In genomic region chr10:40551801-40552200, GRCm38 (mm10) we compare ENCODE assay signal across 32 mouse cellular contexts. TPM values are rescaled to one million over a fixed set of nuclear protein-coding genes. Genes with fewer than 3 reads are reported as not detected.
DNase-seq lines count a peak whose midpoint lies in the region; ATAC-seq and TF ChIP-seq lines count a peak whose summit lies in the region.
"Had no signal": no experiment of that assay in that cellular context is flagged by ENCODE, and none has a peak within 500 bp of the region (broad histone marks: within the 10 kb centered on the region; RNA-seq: fewer than 3 reads in every experiment).

No protein-coding gene starts in this region.

- H3K9ac ChIP-seq in intestine, embryonic 14.5 days (ENCODE audit: low read length): no peak overlapping the region
- no peak overlapping the region for H3K9ac ChIP-seq in intestine, postnatal 0 days (ENCODE audit: low read depth, low read length)
- H3K9ac ChIP-seq in lung, postnatal 0 days (replicated peaks; ENCODE audit: low read depth): no peak overlapping the region
- no peak overlapping the region for H3K9ac ChIP-seq in stomach, postnatal 0 days (ENCODE audit: low read length)
- H3K9ac ChIP-seq: embryonic facial prominence, embryonic 12.5 days; heart, embryonic 12.5 days; hindbrain, embryonic 15.5 days; liver, embryonic 14.5 days; midbrain, embryonic 12.5 days; neural tube, embryonic 13.5 days had no signal

- 0 out of 2 replicates have a peak overlapping the region, but pooled peaks have one; percentile 33 for H3K27ac ChIP-seq in intestine, embryonic 14.5 days (ENCODE audit: low read depth)
- H3K27ac ChIP-seq in intestine, postnatal 0 days (ENCODE audit: low read depth, low read length): no peak overlapping the region
- no peak overlapping the region for H3K27ac ChIP-seq in lung, postnatal 0 days (ENCODE audit: low read length)
- H3K27ac ChIP-seq in stomach, postnatal 0 days (replicated peaks): no peak overlapping the region
- H3K27ac ChIP-seq: embryonic facial prominence, embryonic 12.5 days; heart, adult 2 months; hindbrain, embryonic 15.5 days; liver, embryonic 14.5 days; midbrain, embryonic 12.5 days; neural tube, embryonic 13.5 days had no signal

- no peaks in the 10 kb centered on the region; the same call in 1 of the 2 replicates for H3K4me1 ChIP-seq in intestine, embryonic 14.5 days (replicated peaks; ENCODE audit: control insufficient read depth, insufficient read depth, low read length)
- no peaks in the 10 kb centered on the region; the same call in 1 of the 2 replicates for H3K4me1 ChIP-seq in intestine, postnatal 0 days (replicated peaks; ENCODE audit: control insufficient read depth, insufficient read depth, low read length)
- H3K4me1 ChIP-seq in lung, postnatal 0 days (ENCODE audit: insufficient read depth, low read depth, low read length): 0 out of 2 replicates have a peak, but pooled peaks cover 3% of the 10 kb centered on the region
- no peaks in the 10 kb centered on the region for H3K4me1 ChIP-seq in stomach, postnatal 0 days (replicated peaks; ENCODE audit: control insufficient read depth, insufficient read depth)
- H3K4me1 ChIP-seq: heart, embryonic 12.5 days; hindbrain, embryonic 15.5 days; megakaryocyte, embryonic 14.5 days; midbrain, embryonic 12.5 days; neural tube, embryonic 13.5 days had no signal

- WGBS in intestine, embryonic 14.5 days: 32% methylated on average over 2 of the region's 2 CpGs
- WGBS in intestine, postnatal 0 days: 25% methylated on average over 2 of the region's 2 CpGs
- 30% methylated on average over 2 of the region's 2 CpGs for WGBS in lung, postnatal 0 days
- 27% methylated on average over 2 of the region's 2 CpGs for WGBS in stomach, postnatal 0 days

- DNase-seq in intestine, embryonic 14.5 days (ENCODE audit: low spot score): no peak
- peak; percentile 37 for DNase-seq in lung, postnatal 0 days (ENCODE audit: low spot score)
- DNase-seq in lung, postnatal 4 days: no peak
- DNase-seq in fibroblast of lung, adult 2 months (ENCODE audit: low read depth): peak; percentile 54
- no peak for DNase-seq in stomach, postnatal 0 days (ENCODE audit: low spot score)
- no peak for DNase-seq in right cerebral cortex, adult 2 months (ENCODE audit: low spot score in 2 of 2)
- no peak for DNase-seq in spleen, adult 12 weeks (ENCODE audit: low spot score)
- DNase-seq: adrenal gland, adult 8-10 months; cerebellum, adult 9-10 months; cerebellum, postnatal 36 days; heart, adult 2 months; kidney, adult 9 months; kidney, postnatal 4 days; layer of hippocampus, postnatal 36 days; left cerebral cortex, postnatal 4 days; liver; lung, adult 2 months; thymus, adult 18-20 months; thymus, postnatal 36 days had no signal

- H3K9me3 ChIP-seq in intestine, embryonic 14.5 days (ENCODE audit: control insufficient read depth, low read length): no peaks in the 10 kb centered on the region
- H3K9me3 ChIP-seq in intestine, postnatal 0 days (ENCODE audit: control insufficient read depth): no peaks in the 10 kb centered on the region
- H3K9me3 ChIP-seq in lung, postnatal 0 days (ENCODE audit: low read length): no peaks in the 10 kb centered on the region
- no peaks in the 10 kb centered on the region for H3K9me3 ChIP-seq in stomach, postnatal 0 days (ENCODE audit: control insufficient read depth, low read length)
- H3K9me3 ChIP-seq: embryonic facial prominence, embryonic 12.5 days; heart, embryonic 12.5 days; hindbrain, embryonic 15.5 days; megakaryocyte, embryonic 14.5 days; midbrain, embryonic 12.5 days; neural tube, embryonic 13.5 days had no signal

- TF ChIP-seq CTCF in intestine, postnatal 0 days (IDR thresholded peaks at IDR 0.05; ENCODE audit: low read depth): no peak
- TF ChIP-seq CTCF in lung, postnatal 0 days (IDR thresholded peaks at IDR 0.05): no peak
- TF ChIP-seq CTCF in stomach, postnatal 0 days (IDR thresholded peaks at IDR 0.05; ENCODE audit: low read depth): no peak

- no peaks in the 10 kb centered on the region for H3K36me3 ChIP-seq in intestine, embryonic 14.5 days (ENCODE audit: control insufficient read depth, insufficient read depth, low read length)
- H3K36me3 ChIP-seq in intestine, postnatal 0 days (ENCODE audit: control insufficient read depth, insufficient read depth): no peaks in the 10 kb centered on the region
- no peaks in the 10 kb centered on the region for H3K36me3 ChIP-seq in lung, postnatal 0 days (ENCODE audit: insufficient read depth, low read length)
- H3K36me3 ChIP-seq in stomach, postnatal 0 days (ENCODE audit: control insufficient read depth, insufficient read depth, low read length): no peaks in the 10 kb centered on the region
- H3K36me3 ChIP-seq: embryonic facial prominence, embryonic 12.5 days; heart, embryonic 12.5 days; hindbrain, embryonic 15.5 days; midbrain, embryonic 12.5 days; neural tube, embryonic 13.5 days had no signal

- H3K4me3 ChIP-seq in intestine, embryonic 14.5 days (ENCODE audit: low read depth, low read length): no peak overlapping the region
- H3K4me3 ChIP-seq in intestine, postnatal 0 days (ENCODE audit: low read depth, low read length): no peak overlapping the region
- no peak overlapping the region for H3K4me3 ChIP-seq in lung, postnatal 0 days (ENCODE audit: low read depth, low read length)
- no peak overlapping the region for H3K4me3 ChIP-seq in stomach, postnatal 0 days (ENCODE audit: low read depth, low read length)
- H3K4me3 ChIP-seq: embryonic facial prominence, embryonic 12.5 days; heart, adult 2 months; heart, embryonic 12.5 days; hindbrain, embryonic 15.5 days; megakaryocyte, embryonic 14.5 days; midbrain, embryonic 12.5 days; neural tube, embryonic 13.5 days had no signal

- no peak overlapping the region for H3K4me2 ChIP-seq in intestine, embryonic 14.5 days (ENCODE audit: low read length)
- H3K4me2 ChIP-seq in intestine, postnatal 0 days (replicated peaks; ENCODE audit: low read depth): no peak overlapping the region
- no peak overlapping the region for H3K4me2 ChIP-seq in lung, postnatal 0 days (replicated peaks; ENCODE audit: low read depth, low read length)
- no peak overlapping the region for H3K4me2 ChIP-seq in stomach, postnatal 0 days (replicated peaks; ENCODE audit: low read depth)
- H3K4me2 ChIP-seq: embryonic facial prominence, embryonic 12.5 days; heart, embryonic 12.5 days; hindbrain, embryonic 15.5 days; midbrain, embryonic 12.5 days; neural tube, embryonic 13.5 days had no signal

- ATAC-seq in intestine, embryonic 14.5 days (replicated peaks; ENCODE audit: low FRiP score, low TSS enrichment, low read depth): no peak
- ATAC-seq in intestine, postnatal 0 days: no peak
- no peak for ATAC-seq in lung, postnatal 0 days
- peak; percentile 56; the same call in 1 of the 2 replicates for ATAC-seq in stomach, postnatal 0 days (ENCODE audit: low FRiP score, low TSS enrichment)
- ATAC-seq: activated CD4-positive, CD25-positive, alpha-beta regulatory T cell, adult 4 months; forebrain, embryonic 14.5 days; inflammation-experienced regulatory T-cells, adult 6 months had no signal

- no peak for TF ChIP-seq EP300 in lung, postnatal 0 days (IDR thresholded peaks at IDR 0.05)
- no peak for TF ChIP-seq EP300 in stomach, postnatal 0 days (optimal IDR thresholded peaks at IDR 0.05)

- H3K27me3 ChIP-seq in intestine, embryonic 14.5 days (replicated peaks; ENCODE audit: control insufficient read depth, insufficient read depth, low read length): no peaks in the 10 kb centered on the region
- no peaks in the 10 kb centered on the region for H3K27me3 ChIP-seq in intestine, postnatal 0 days (replicated peaks; ENCODE audit: control insufficient read depth, insufficient read depth, low read length)
- H3K27me3 ChIP-seq in lung, postnatal 0 days (replicated peaks; ENCODE audit: insufficient read depth, low read length): no peaks in the 10 kb centered on the region
- H3K27me3 ChIP-seq in stomach, postnatal 0 days (ENCODE audit: control insufficient read depth, insufficient read depth, low read length): no peaks in the 10 kb centered on the region
- H3K27me3 ChIP-seq: embryonic facial prominence, embryonic 12.5 days; heart, embryonic 12.5 days; hindbrain, embryonic 15.5 days; midbrain, embryonic 12.5 days; neural tube, embryonic 13.5 days had no signal

RNA-seq across cellular contexts. Expression of gene Slc22a16, which starts 18.3 kb away (rescaled TPM):
- polyA plus RNA-seq in intestine, embryonic 14.5 days (2014; fragmentation: Nextera tagmentation; extraction: Ambion mirVana): not detected in 2 replicates
- polyA plus RNA-seq in intestine, postnatal 0 days (2015; fragmentation: Nextera tagmentation; extraction: Ambion mirVana): not detected in 2 replicates
- polyA plus RNA-seq in lung, postnatal 0 days (2015; fragmentation: Nextera tagmentation; extraction: Ambion mirVana): not detected in 2 replicates
- polyA plus RNA-seq in stomach, postnatal 0 days (2015; fragmentation: Nextera tagmentation; extraction: Ambion mirVana): 0.04 TPM in 1 of 2 replicates, not detected in the other
- polyA plus RNA-seq: activated CD4-positive, CD25-positive, alpha-beta regulatory T cell, adult 4 months; embryonic facial prominence, embryonic 12.5 days; forebrain, embryonic 14.5 days; heart, embryonic 12.5 days; heart, postnatal 0 days; hindbrain, embryonic 15.5 days; inflammation-experienced regulatory T-cells, adult 6 months; liver, embryonic 14.5 days; lung, adult 2 months; midbrain, embryonic 12.5 days; neural tube, embryonic 13.5 days; stomach, embryonic 14.5 days had no signal

Comparison
In these comparisons a context has a peak if more than half of its experiments do, and no peak if none do; other contexts are left out.
1. DNase-seq: peak in lung, postnatal 0 days (single experiment) and fibroblast of lung, adult 2 months (single experiment); none in intestine, embryonic 14.5 days (single experiment), lung, postnatal 4 days (0 of 2), stomach, postnatal 0 days (single experiment), right cerebral cortex, adult 2 months (0 of 2) and spleen, adult 12 weeks (single experiment).